Mouse (Mus musculus) Patski (cell line): ENCODE measurements around the gene Clk2. TPM values are rescaled to one million over a fixed set of nuclear protein-coding genes. Genes with fewer than 3 reads are reported as not detected.

Source experiments
- ATAC-seq: fragments of 100-300 bp; one replicate; pipeline ENCODE4 v1.8.0; 2021
- CTCF ChIA-PET: fragments of 350-600 bp; sonication (Branson Sonifier 250); formaldehyde crosslinking; loops from one replicate; lab custom pipeline; 2022; ENCODE audit warnings: inconsistent platforms; lab: Charles Lee
- POLR2A ChIA-PET: fragments of 350-600 bp; sonication (Branson Sonifier 250); formaldehyde crosslinking; loops from one replicate; lab custom pipeline; 2022; ENCODE audit warnings: antibody characterized with exemption, inconsistent platforms; lab: Charles Lee
- DNase-seq: peaks from one replicate; pipeline ENCODE4 v3.0.0-alpha.2; 2011; ENCODE audit warnings: low read depth, low spot score
- H3K27me3 ChIP-seq: fragments of 371-371 bp; one replicate; pipeline ENCODE4 v1.5.1; 2021
- CTCF ChIP-seq: fragments of 100-300 bp; IDR thresholded peaks from one replicate; pipeline ENCODE4 v1.5.1; 2021
- in situ Hi-C: fragments of 300-500 bp; cut with MboI; formaldehyde crosslinking; loops from 3 replicates; pipeline ENCODE4 v1.11.1; 2018; ENCODE audit warnings: low pct_unique_long_range_greater_than_20kb, mixed read lengths
- polyA plus RNA-seq: library from polyadenylated mRNA; unstranded; gene quantifications from one replicate; pipeline ENCODE4 v1.2.3, GENCODE M21; 2021

Gene Clk2
- polyA plus RNA-seq, 1 experiment from 2014 or later, result 74.8 TPM

DNA sequence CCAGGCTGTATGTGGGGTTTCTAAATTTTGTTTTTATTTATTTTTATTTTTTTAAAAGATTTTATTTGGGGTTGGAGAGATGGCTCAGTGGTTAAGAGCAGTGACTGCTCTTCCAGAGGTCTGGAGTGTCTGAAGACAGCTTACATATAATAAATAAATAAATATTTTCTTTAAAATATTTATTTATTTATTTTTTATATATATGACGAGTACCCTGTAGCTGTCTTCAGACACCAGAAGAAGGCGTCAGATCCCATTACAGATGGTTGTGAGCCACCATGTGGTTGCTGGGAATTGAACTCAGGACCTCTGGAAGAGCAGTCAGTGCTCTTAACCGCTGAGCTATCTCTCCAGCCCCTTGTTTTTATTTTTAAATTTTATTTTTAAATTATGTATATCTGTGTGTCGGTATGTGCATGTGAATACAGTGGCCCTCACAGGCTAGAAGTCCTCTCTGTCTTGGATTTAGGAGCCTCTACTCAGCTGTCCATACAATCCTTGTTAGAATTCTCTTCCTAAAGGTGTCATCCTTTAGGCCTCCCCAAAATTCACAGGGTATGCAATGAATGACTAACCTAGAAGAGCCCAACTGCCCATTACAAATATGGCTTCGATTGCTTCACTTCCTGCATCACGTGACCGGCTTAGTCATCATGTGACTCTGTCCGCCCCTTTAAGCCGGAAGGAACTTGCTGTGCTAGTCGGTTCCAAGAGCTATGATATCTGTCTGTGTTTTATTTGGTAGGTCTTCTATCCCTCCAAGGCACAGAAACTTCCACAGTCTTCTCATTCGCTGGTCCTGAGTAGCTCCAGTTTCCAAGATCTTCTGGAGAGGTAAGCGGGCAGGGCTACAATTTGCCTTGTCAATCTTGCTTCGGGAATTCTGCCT is 37.9 kb downstream of the Clk2 start, which contains the start of gene Gba:
TSS of gene Gba (plus strand) at position 676 of the 889 bp plus-strand sequence.
- CTCF ChIA-PET, result interaction anchor here (0.9 to 1.9 kb wide), 3 partner anchors 9 to 43 kb away, joined by 3 to 6 read pairs (median 4); partner anchors contain the start of gene Thbs3
- H3K27me3 ChIP-seq, result no peaks in the 10 kb centered on the region
- peak; percentile 77 for DNase-seq
- POLR2A ChIA-PET, result interaction anchor here (0.7 to 1.4 kb wide), 4 partner anchors 9 to 24 kb away, joined by 3 to 5 read pairs (median 4); no protein-coding TSS in a partner anchor
- no peak for TF ChIP-seq CTCF
- ATAC-seq, result peak; percentile 67
- in situ Hi-C loops, result loop anchor here (25.0 kb wide), 1 partner anchor 515 kb away; the partner anchor contains the start of gene Khdc4

DNA sequence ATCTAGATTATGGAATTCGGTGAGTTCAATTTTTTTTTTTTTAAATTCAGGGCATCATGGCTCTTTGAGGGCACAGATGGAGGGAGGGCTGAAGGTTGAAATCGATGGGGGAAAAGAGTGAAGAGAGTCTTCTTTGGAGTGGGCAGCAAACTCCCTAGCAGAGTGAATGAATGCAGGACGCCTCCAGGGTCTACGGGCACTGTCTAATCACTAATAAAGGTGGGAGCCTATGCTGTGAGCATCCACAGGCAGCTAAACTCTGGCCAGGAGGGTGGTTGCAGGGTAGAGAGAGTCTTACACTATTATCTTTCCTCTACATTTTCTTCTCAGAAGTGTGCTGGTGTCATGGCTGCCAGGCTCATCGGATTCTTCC is 38.5 kb downstream of the Clk2 start:
- ChIA-PET POLR2A (interaction anchor here (1.1 to 1.4 kb wide), 2 partner anchors 8 to 10 kb away, joined by 3 to 5 read pairs; no protein-coding TSS in a partner anchor), CTCF (interaction anchor here (0.9 to 1.9 kb wide), 3 partner anchors 8 to 42 kb away, joined by 3 to 6 read pairs (median 4); partner anchors contain the start of gene Thbs3)
- DNase-seq (no peak), ATAC-seq (peak; percentile 12)
- in situ Hi-C loops, result loop anchor here (25.0 kb wide), 1 partner anchor 516 kb away; the partner anchor contains the start of gene Khdc4
- no peak for TF ChIP-seq CTCF
- H3K27me3 ChIP-seq, result no peaks in the 10 kb centered on the region

DNA sequence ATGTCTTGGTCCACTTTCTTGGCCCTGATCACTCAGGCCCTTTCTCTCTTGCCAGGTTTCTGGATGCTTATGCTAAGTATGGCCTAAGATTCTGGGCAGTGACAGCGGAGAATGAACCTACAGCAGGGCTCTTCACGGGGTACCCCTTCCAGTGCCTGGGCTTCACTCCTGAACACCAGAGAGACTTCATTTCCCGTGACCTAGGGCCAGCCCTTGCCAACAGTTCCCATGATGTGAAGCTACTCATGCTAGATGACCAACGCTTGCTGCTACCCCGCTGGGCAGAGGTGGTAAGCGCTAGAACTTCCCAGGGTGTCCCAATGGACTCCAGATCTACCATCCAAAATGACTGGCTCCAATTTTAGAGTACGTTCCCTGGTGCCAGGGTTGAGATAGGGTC is 41.5 kb downstream of the Clk2 start:
- H3K27me3 ChIP-seq, result no peaks in the 10 kb centered on the region
- in situ Hi-C loops, result loop anchor here (25.0 kb wide), 1 partner anchor 519 kb away; the partner anchor contains the start of gene Khdc4
- ATAC-seq, result no peak
- TF ChIP-seq CTCF, result no peak
- ChIA-PET POLR2A (interaction anchor here (0.6 kb wide), 1 partner anchor 146 kb away, joined by 7 read pairs; no protein-coding TSS in a partner anchor), CTCF (no interaction called here)
- DNase-seq, result no peak

DNA sequence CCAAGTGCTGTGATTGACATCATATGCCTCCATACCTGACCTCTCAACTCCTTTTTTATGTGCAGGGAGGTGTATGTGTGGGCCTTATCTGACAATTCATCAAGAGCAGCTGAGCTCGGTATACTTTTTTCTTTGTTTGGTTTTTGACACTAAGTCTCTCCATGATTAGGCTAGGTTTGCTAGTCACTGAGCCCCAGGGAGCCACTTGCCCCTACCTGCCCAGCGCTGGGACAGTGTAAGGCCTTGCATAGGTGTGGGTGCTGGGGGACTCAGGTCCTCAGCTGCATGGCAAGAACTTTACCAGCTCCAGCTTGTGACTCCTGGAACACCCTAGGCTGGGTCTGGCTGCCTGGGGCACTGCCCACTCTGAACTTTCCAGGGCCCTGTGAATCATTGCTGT is 42.1 kb downstream of the Clk2 start:
- H3K27me3 ChIP-seq, result no peaks in the 10 kb centered on the region
- in situ Hi-C loops, result loop anchor here (25.0 kb wide), 1 partner anchor 519 kb away; the partner anchor contains the start of gene Khdc4
- POLR2A ChIA-PET, result no interaction called here
- no peak for DNase-seq
- CTCF ChIA-PET, result interaction anchor here (0.8 kb wide), 1 partner anchor 9 kb away, joined by 3 read pairs; no protein-coding TSS in a partner anchor
- no peak for TF ChIP-seq CTCF
- ATAC-seq, result no peak

DNA sequence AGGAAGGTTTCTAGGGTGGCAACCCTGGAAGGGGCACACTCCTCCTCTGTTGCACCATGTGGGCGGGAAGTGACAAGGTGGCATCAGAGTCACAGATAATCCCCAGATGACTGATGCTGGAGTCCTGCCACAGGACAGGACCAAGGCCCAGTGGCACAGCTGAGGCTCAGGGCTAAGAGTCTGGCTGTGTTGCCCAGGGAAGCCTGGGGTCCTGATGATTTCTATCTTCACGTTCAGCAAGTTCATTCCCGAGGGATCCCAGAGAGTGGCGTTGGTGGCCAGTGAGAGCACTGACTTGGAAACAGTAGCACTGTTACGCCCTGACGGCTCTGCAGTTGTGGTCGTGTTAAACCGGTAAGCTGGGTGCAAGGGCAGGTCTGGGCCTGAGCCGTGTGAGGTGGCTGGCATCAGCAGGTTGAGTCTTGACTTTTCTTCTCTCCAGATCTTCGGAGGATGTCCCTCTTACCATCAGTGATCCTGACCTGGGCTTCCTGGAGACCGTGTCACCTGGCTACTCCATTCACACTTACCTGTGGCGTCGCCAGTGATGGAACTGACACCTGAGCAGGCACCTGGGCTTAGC is 43.6 kb downstream of the Clk2 start:
- TF ChIP-seq CTCF, result no peak
- in situ Hi-C loops, result loop anchor here (25.0 kb wide), 1 partner anchor 521 kb away; the partner anchor contains the start of gene Khdc4
- POLR2A ChIA-PET, result no interaction called here
- no peak for DNase-seq
- H3K27me3 ChIP-seq, result no peaks in the 10 kb centered on the region
- CTCF ChIA-PET, result no interaction called here
- no peak for ATAC-seq

DNA sequence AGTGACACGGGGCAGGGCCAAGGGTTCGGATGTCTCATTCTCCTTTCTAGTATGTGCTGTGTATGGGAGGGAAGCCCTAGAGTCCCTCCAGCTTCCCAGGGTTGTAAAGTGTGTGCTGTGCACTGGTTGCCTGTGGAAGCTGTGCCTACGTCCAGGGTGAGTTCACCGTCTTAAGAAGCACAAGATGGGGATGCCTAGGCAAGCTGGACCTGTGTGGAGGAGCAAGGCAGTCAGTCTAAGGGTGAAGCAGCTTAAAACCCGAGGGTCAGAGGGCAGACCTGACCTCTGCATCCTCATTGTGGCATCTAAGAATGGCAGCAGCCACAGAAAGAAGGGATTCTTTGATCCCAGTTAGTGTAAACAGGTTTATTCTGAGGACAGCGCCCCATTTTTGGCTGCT is 44.1 kb downstream of the Clk2 start:
- ATAC-seq (no peak), DNase-seq (no peak)
- no peaks in the 10 kb centered on the region for H3K27me3 ChIP-seq
- CTCF ChIA-PET, result no interaction called here
- in situ Hi-C loops, result loop anchor here (25.0 kb wide), 1 partner anchor 521 kb away; the partner anchor contains the start of gene Khdc4
- POLR2A ChIA-PET, result no interaction called here
- TF ChIP-seq CTCF, result no peak

DNA sequence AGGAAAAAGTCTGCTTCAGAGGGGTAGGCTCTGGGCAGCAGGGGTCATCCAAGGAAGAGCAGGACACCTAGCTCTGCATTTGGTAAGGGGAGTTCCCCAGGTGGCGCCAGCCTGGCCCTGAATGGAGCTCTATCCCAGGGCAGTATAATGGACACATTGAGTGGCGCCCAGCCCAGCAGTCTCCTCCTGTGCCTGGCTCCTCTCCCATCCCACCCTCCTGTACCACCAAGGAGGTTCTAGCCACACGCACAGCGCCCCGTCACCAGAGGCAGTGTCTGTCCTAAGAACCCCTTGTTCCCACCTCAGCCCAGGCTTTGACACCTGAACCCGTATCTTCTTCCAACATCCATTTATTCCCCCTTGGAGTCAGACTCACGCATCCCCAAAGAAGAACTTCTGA is 45.1 kb downstream of the Clk2 start:
- ChIA-PET CTCF (interaction anchor here (0.8 kb wide), 1 partner anchor 118 kb away, joined by 3 read pairs; no protein-coding TSS in a partner anchor), POLR2A (interaction anchor here (0.8 kb wide), 1 partner anchor 106 kb away, joined by 4 read pairs; no protein-coding TSS in a partner anchor)
- no peak for TF ChIP-seq CTCF
- DNase-seq (no peak), ATAC-seq (no peak)
- in situ Hi-C loops, result loop anchor here (25.0 kb wide), 1 partner anchor 522 kb away; the partner anchor contains the start of gene Khdc4
- no peaks in the 10 kb centered on the region for H3K27me3 ChIP-seq

DNA sequence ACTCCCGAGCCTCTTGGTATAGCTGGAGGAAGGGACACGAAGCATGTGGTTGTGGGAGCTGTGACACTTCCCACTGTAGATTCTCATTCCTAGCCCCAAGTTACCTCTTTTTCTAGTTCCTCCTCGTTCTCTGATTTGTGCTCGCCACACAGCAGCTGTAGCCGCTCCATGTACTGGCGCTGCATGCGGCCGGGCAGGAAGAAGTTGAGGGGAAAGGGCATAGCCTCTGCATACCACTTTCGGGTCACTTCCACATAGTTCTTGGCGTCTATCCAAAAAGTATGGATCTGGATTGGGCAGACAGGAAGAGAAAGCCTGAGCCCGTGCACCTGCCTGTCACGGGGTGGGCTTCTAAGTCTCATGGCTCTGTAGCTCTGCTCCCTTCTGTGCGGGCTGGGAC is 45.6 kb downstream of the Clk2 start:
- no peaks in the 10 kb centered on the region for H3K27me3 ChIP-seq
- ChIA-PET POLR2A (interaction anchor here (0.8 to 1.0 kb wide), 2 partner anchors 106 to 120 kb away, joined by 3 to 4 read pairs; no protein-coding TSS in a partner anchor), CTCF (interaction anchor here (0.8 to 1.4 kb wide), 6 partner anchors 13 to 152 kb away, joined by 3 to 5 read pairs (median 3); no protein-coding TSS in a partner anchor)
- no peak for TF ChIP-seq CTCF
- in situ Hi-C loops, result loop anchor here (25.0 kb wide), 1 partner anchor 523 kb away; the partner anchor contains the start of gene Khdc4
- DNase-seq (no peak), ATAC-seq (no peak)

DNA sequence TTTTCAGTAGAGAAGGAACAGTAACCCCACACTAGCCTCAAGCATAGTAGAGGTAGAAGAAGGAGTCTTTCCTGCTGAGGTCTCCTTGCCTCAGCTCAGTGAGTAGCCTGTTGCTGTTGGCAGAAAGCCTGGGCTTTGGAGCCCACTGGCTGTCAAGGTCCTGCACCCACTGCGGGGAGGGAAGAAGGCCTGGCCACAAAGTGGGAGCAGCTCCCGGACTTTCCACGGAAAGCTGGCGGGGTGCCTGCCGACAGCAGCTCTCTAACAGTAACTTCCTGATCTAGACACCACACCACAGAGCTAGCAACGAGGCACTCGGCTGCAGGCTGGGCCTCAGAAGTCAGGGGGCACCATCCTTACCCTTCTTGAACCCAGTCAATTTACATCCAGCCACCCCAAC is 46.1 kb downstream of the Clk2 start:
- TF ChIP-seq CTCF, result no peak
- H3K27me3 ChIP-seq, result no peaks in the 10 kb centered on the region
- DNase-seq (peak; percentile 25), ATAC-seq (no peak)
- in situ Hi-C loops, result loop anchor here (25.0 kb wide), 1 partner anchor 523 kb away; the partner anchor contains the start of gene Khdc4
- CTCF ChIA-PET, result interaction anchor here (0.8 to 1.4 kb wide), 8 partner anchors 8 to 152 kb away, joined by 3 to 5 read pairs (median 3); partner anchors contain the start of gene Gba
- POLR2A ChIA-PET, result interaction anchor here (0.8 to 1.5 kb wide), 4 partner anchors 8 to 121 kb away, joined by 3 to 5 read pairs (median 4); partner anchors contain the start of genes Gba and Gm43738
